Mouse (Mus musculus): ENCODE measurements at regions not wholly inside any gene's neighbourhood (a gene's known extent, or its start where the extent isn't known, plus 50 kb on each side); places are given as distances from the start of the nearest gene placed in this dataset.

DNA sequence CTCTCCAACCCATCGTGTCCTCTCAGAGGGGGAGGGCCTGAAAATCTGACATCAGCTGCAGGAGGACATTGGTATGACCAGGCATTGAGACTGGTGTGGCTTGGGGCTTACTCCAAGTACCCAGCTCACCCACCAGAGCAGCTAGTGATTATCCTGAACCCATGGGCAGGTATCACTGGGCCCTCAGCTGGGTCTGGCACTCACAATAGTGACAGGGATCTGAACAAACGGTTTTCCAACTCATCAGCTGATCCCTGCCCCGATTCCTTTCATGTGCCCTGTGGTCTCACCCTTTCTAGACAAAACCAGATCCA lies 211.2 kb downstream of the Gm26897 start:
- TF ChIP-seq MEF2A (IDR thresholded peaks at IDR 0.05; ENCODE audit: borderline replicate concordance, low read depth, low read length) (no peak), KAT2A (IDR thresholded peaks at IDR 0.05; ENCODE audit: insufficient replicate concordance, low read length) (no peak), SIN3A (IDR thresholded peaks at IDR 0.05; ENCODE audit: low read length) (no peak), IRF4 (IDR thresholded peaks at IDR 0.05; ENCODE audit: low read depth, low read length) (no peak), ETS1 (conservative IDR thresholded peaks at IDR 0.05; ENCODE audit: low read depth, low read length) (no peak), MAX (IDR thresholded peaks at IDR 0.05; ENCODE audit: low read length) (no peak)
- in situ Hi-C loops (cut with MboI; ENCODE audit: low pct_ligation_motif_present, low pct_unique_long_range_greater_than_20kb, low sequenced_read_pairs) (no loop called here), dilution Hi-C loops (cut with MboI; ENCODE audit: extremely low pct_ligation_motif_present, extremely low pct_unique_long_range_greater_than_20kb, low sequenced_read_pairs) (no loop called here)
- no peak overlapping the region for H3K27ac ChIP-seq (ENCODE audit: insufficient read depth, low read depth)
- DNase-seq (ENCODE audit: extremely low read depth), result no peak
- H3K36me3 ChIP-seq (replicated peaks in 1 of 2; ENCODE audit: control insufficient read depth in 1 of 2, insufficient read depth in 1 of 2, low read length in 1 of 2), result no peaks in the 10 kb centered on the region
- no peaks in the 10 kb centered on the region for H3K4me1 ChIP-seq (ENCODE audit: control insufficient read depth in 1 of 2, insufficient read depth in 2 of 2)
- no peaks in the 10 kb centered on the region for H3K79me2 ChIP-seq (replicated peaks; ENCODE audit: control insufficient read depth, extremely low read depth, insufficient read depth, poor library complexity, severe bottlenecking)
- no peak overlapping the region for H3K9ac ChIP-seq (ENCODE audit: insufficient read depth, low read depth)
- no peak overlapping the region for H3K4me2 ChIP-seq (ENCODE audit: insufficient read depth, low read depth, poor library complexity, severe bottlenecking)
- H3K9me3 ChIP-seq (replicated peaks; ENCODE audit: low read length), result peaks cover 68% of the 10 kb centered on the region
- no peak overlapping the region for H3K4me3 ChIP-seq (replicated peaks in 1 of 3; ENCODE audit: low read depth in 2 of 3, low read length in 2 of 3, poor library complexity in 1 of 3)
- no peaks in the 10 kb centered on the region for H3K27me3 ChIP-seq (replicated peaks)

DNA sequence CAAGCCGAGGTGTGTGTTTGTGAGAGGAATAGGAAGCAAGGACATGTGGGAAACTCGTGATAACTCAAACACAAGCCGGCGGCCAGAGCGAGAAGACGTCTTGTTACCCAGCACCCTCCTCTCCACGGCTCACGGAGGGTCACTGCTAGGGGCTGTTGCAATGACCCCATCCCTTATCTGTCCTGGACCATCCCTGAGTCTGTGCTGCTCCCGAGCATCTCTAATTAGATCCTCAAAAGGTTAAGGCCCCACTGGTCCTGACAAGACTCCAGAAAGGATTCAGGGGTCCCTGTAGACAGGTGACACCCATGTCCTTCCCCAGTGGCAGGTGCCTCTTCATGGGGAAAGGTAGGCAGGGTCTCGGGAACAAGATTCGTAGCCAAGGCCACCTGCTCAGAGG lies 212.6 kb downstream of the Gm26897 start:
- TF ChIP-seq IRF4 (IDR thresholded peaks at IDR 0.05; ENCODE audit: low read depth, low read length) (no peak), ZMIZ1 (IDR thresholded peaks at IDR 0.05; ENCODE audit: low read depth, low read length) (no peak), ZC3H11A (IDR thresholded peaks at IDR 0.05; ENCODE audit: low read depth, low read length) (no peak), CTCF (conservative IDR thresholded peaks at IDR 0.05 in 1 of 2, IDR thresholded peaks at IDR 0.05 in 1 of 2; ENCODE audit: low read depth in 2 of 2, low read length in 2 of 2) (no peak)
- in situ Hi-C loops (cut with MboI; ENCODE audit: low pct_ligation_motif_present, low pct_unique_long_range_greater_than_20kb, low sequenced_read_pairs) (no loop called here), dilution Hi-C loops (cut with MboI; ENCODE audit: extremely low pct_ligation_motif_present, extremely low pct_unique_long_range_greater_than_20kb, low sequenced_read_pairs) (no loop called here)

DNA sequence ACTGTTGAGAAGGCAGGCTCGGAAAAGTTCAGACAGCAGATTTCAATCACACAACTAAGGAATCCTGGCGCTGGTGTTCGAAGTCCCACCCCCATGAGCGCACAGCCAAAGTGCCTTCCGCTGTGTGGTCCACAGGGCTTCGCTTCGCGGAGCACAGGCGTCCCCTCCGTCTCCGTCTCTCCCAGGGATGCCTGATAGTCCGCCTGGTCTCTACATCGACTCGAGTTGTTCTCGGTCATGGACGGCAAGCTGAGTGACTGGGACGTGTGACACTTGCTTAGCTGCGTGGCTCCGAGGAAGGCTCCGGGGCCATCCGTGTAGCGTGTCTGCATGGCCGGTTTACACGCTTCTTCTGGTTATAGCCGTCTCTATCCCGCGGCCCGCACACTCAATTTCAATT lies 224.0 kb downstream of the Gm26897 start:
- no peaks in the 10 kb centered on the region for H3K4me1 ChIP-seq (ENCODE audit: control insufficient read depth in 1 of 2, insufficient read depth in 2 of 2)
- no peak overlapping the region for H3K9ac ChIP-seq (ENCODE audit: insufficient read depth, low read depth)
- no peaks in the 10 kb centered on the region for H3K27me3 ChIP-seq (replicated peaks)
- H3K9me3 ChIP-seq (replicated peaks; ENCODE audit: low read length), result peaks cover 68% of the 10 kb centered on the region
- no peaks in the 10 kb centered on the region for H3K79me2 ChIP-seq (replicated peaks; ENCODE audit: control insufficient read depth, extremely low read depth, insufficient read depth, poor library complexity, severe bottlenecking)
- no peaks in the 10 kb centered on the region for H3K36me3 ChIP-seq (replicated peaks in 1 of 2; ENCODE audit: control insufficient read depth in 1 of 2, insufficient read depth in 1 of 2, low read length in 1 of 2)
- H3K27ac ChIP-seq (ENCODE audit: insufficient read depth, low read depth), result no peak overlapping the region
- H3K4me2 ChIP-seq (ENCODE audit: insufficient read depth, low read depth, poor library complexity, severe bottlenecking), result no peak overlapping the region
- in situ Hi-C loops (cut with MboI; ENCODE audit: low pct_ligation_motif_present, low pct_unique_long_range_greater_than_20kb, low sequenced_read_pairs), result no loop called here
- dilution Hi-C loops (cut with MboI; ENCODE audit: extremely low pct_ligation_motif_present, extremely low pct_unique_long_range_greater_than_20kb, low sequenced_read_pairs), result no loop called here
- no peak overlapping the region for H3K4me3 ChIP-seq (replicated peaks in 1 of 3; ENCODE audit: low read depth in 2 of 3, low read length in 2 of 3, poor library complexity in 1 of 3)
- no peak for DNase-seq (ENCODE audit: extremely low read depth)
- TF ChIP-seq EP300 (IDR thresholded peaks at IDR 0.05; ENCODE audit: low read length) (no peak), NELFE (IDR thresholded peaks at IDR 0.05; ENCODE audit: low read depth, low read length) (no peak), NRF1 (IDR thresholded peaks at IDR 0.05; ENCODE audit: low read depth, low read length) (no peak), MAX (IDR thresholded peaks at IDR 0.05; ENCODE audit: low read length) (no peak), POLR2AphosphoS2 (IDR thresholded peaks at IDR 0.05; ENCODE audit: low read depth, low read length) (no peak), GABPA (IDR thresholded peaks at IDR 0.05; ENCODE audit: insufficient replicate concordance, low read depth, low read length) (no peak), MXI1 (IDR thresholded peaks at IDR 0.05; ENCODE audit: low read depth, low read length) (no peak), MEF2A (IDR thresholded peaks at IDR 0.05; ENCODE audit: borderline replicate concordance, low read depth, low read length) (no peak), USF1 (IDR thresholded peaks at IDR 0.05; ENCODE audit: low read depth, low read length) (no peak), CHD2 (IDR thresholded peaks at IDR 0.05; ENCODE audit: low read length) (no peak), UBTF (IDR thresholded peaks at IDR 0.05; ENCODE audit: low read depth, low read length) (no peak), JUND (conservative IDR thresholded peaks at IDR 0.05; ENCODE audit: low read depth, low read length) (no peak)

More for the DNA sequence above, 212.6 kb downstream of the Gm26897 start:
- DNase-seq (ENCODE audit: extremely low read depth), result no peak
- Histone ChIP-seq H3K9ac (ENCODE audit: insufficient read depth, low read depth) (no peak overlapping the region), H3K9me3 (replicated peaks; ENCODE audit: low read length) (peaks cover 66% of the 10 kb centered on the region), H3K4me1 (ENCODE audit: control insufficient read depth in 1 of 2, insufficient read depth in 2 of 2) (no peaks in the 10 kb centered on the region), H3K27me3 (replicated peaks) (no peaks in the 10 kb centered on the region), H3K36me3 (replicated peaks in 1 of 2; ENCODE audit: control insufficient read depth in 1 of 2, insufficient read depth in 1 of 2, low read length in 1 of 2) (no peaks in the 10 kb centered on the region), H3K27ac (ENCODE audit: insufficient read depth, low read depth) (no peak overlapping the region), H3K4me3 (replicated peaks in 1 of 3; ENCODE audit: low read depth in 2 of 3, low read length in 2 of 3, poor library complexity in 1 of 3) (no peak overlapping the region), H3K79me2 (replicated peaks; ENCODE audit: control insufficient read depth, extremely low read depth, insufficient read depth, poor library complexity, severe bottlenecking) (no peaks in the 10 kb centered on the region), H3K4me2 (ENCODE audit: insufficient read depth, low read depth, poor library complexity, severe bottlenecking) (no peak overlapping the region)

Measured in CH12.LX (cell line).